Mouse (Mus musculus): ENCODE measurements at regions not wholly inside any gene's neighbourhood (a gene's known extent, or its start where the extent isn't known, plus 50 kb on each side); places are given as distances from the start of the nearest gene placed in this dataset.

DNA sequence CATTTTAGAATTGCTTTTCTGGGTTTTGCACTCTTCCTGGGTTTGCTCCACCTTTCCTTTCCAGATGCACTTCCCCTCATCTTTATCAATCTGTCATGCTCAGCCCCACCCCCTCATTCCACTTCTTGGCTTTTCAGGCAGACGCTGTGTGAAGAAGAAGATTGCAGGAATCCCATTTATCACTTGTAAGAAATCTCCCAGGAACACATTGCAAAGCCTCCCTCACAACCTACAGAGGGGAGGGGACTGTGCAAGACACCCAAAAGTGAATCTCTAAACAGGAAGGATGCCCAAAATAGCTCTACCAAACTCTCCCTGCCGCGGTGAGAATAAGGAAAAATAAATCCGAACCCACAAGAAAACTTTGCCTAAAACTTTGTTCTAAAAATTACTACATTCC, 65.5 kb upstream of the Hdac2 start:
- TF ChIP-seq CTCF (IDR thresholded peaks at IDR 0.05; ENCODE audit: low read depth, low read length) (no peak), POLR2A (IDR thresholded peaks at IDR 0.05; ENCODE audit: insufficient read depth, low read length) (no peak), EP300 (IDR thresholded peaks at IDR 0.05; ENCODE audit: insufficient read depth, low read depth, low read length) (no peak)

Data from ES-Bruce4 (cell line).